ENCODE assay signal across 10 mouse cellular contexts in genomic region chr14:48198957-48199356, GRCm38 (mm10).
DNase-seq lines count a peak whose midpoint lies in the region; ATAC-seq and TF ChIP-seq lines count a peak whose summit lies in the region.
"Had no signal": no experiment of that assay in that cellular context is flagged by ENCODE, and none has a peak within 500 bp of the region (broad histone marks: within the 10 kb centered on the region; RNA-seq: fewer than 3 reads in every experiment).

No protein-coding gene starts in this region.

- TF ChIP-seq CTCF in stomach, postnatal 0 days (IDR thresholded peaks at IDR 0.05; ENCODE audit: low read depth) = no peak

- intact Hi-C loops in left cerebral cortex, postnatal 14 days (cut with DNase I) = no loop called here
- intact Hi-C loops in gastrocnemius, postnatal 36 days (cut with DNase I) = no loop called here

- WGBS in midbrain, embryonic 10.5 days = 66% methylated on average over 16 of the region's 16 CpGs
- 65% methylated on average over 16 of the region's 16 CpGs for WGBS in midbrain, embryonic 14.5 days
- WGBS in stomach, postnatal 0 days = 62% methylated on average over 16 of the region's 16 CpGs

- peak; percentile 25 for DNase-seq in embryo, embryonic 10 days (ENCODE audit: low spot score)
- DNase-seq in embryo, embryonic 11 days = no peak
- DNase-seq in midbrain, embryonic 10.5 days (ENCODE audit: low spot score) = no peak
- DNase-seq in midbrain, embryonic 14.5 days = no peak
- DNase-seq in cerebellum, postnatal 10 days = peak; percentile 50 to 65
- no peak for DNase-seq in stomach, postnatal 0 days (ENCODE audit: low spot score)
- DNase-seq in left cerebral cortex, postnatal 14 days (ENCODE audit: low spot score in 2 of 2) = no peak
- DNase-seq in gastrocnemius, postnatal 36 days = no peak
- DNase-seq: gastrocnemius, postnatal 10 days had no signal

- no peaks in the 10 kb centered on the region for H3K27me3 ChIP-seq in midbrain, embryonic 10.5 days (ENCODE audit: low read depth, poor library complexity, severe bottlenecking)
- H3K27me3 ChIP-seq in midbrain, embryonic 14.5 days (ENCODE audit: control insufficient read depth, insufficient read depth, low read length) = no peaks in the 10 kb centered on the region
- no peaks in the 10 kb centered on the region for H3K27me3 ChIP-seq in stomach, postnatal 0 days (ENCODE audit: control insufficient read depth, insufficient read depth, low read length)
- H3K27me3 ChIP-seq: limb, embryonic 13.5 days had no signal

- peaks cover 78% of the 10 kb centered on the region for H3K4me1 ChIP-seq in midbrain, embryonic 10.5 days
- peaks cover 36% of the 10 kb centered on the region for H3K4me1 ChIP-seq in midbrain, embryonic 14.5 days (ENCODE audit: control insufficient read depth, insufficient read depth, low read length)
- peaks cover 3% of the 10 kb centered on the region; the same call in 1 of the 2 replicates for H3K4me1 ChIP-seq in stomach, postnatal 0 days (replicated peaks; ENCODE audit: control insufficient read depth, insufficient read depth)

- no peak overlapping the region for H3K4me3 ChIP-seq in midbrain, embryonic 10.5 days
- no peak overlapping the region for H3K4me3 ChIP-seq in midbrain, embryonic 14.5 days (replicated peaks; ENCODE audit: low read depth, low read length)
- no peak overlapping the region for H3K4me3 ChIP-seq in stomach, postnatal 0 days (ENCODE audit: low read depth, low read length)
- H3K4me3 ChIP-seq: limb, embryonic 13.5 days had no signal

- no peaks in the 10 kb centered on the region; the same call in 1 of the 2 replicates for H3K36me3 ChIP-seq in midbrain, embryonic 10.5 days
- no peaks in the 10 kb centered on the region for H3K36me3 ChIP-seq in midbrain, embryonic 14.5 days (ENCODE audit: control insufficient read depth, insufficient read depth, low read length)
- no peaks in the 10 kb centered on the region for H3K36me3 ChIP-seq in stomach, postnatal 0 days (ENCODE audit: control insufficient read depth, insufficient read depth, low read length)
- H3K36me3 ChIP-seq: limb, embryonic 13.5 days had no signal

- peak overlapping the region; percentile 33; the same call in 1 of the 2 replicates for H3K27ac ChIP-seq in midbrain, embryonic 10.5 days (replicated peaks)
- no peak overlapping the region for H3K27ac ChIP-seq in midbrain, embryonic 14.5 days (replicated peaks; ENCODE audit: low read depth, low read length)
- 0 out of 2 replicates have a peak overlapping the region, but pooled peaks have one; percentile 13 for H3K27ac ChIP-seq in stomach, postnatal 0 days (replicated peaks)
- H3K27ac ChIP-seq: limb, embryonic 13.5 days had no signal

- ATAC-seq in midbrain, embryonic 14.5 days (ENCODE audit: low FRiP score, low TSS enrichment) = no peak
- ATAC-seq in stomach, postnatal 0 days (ENCODE audit: low FRiP score, low TSS enrichment) = no peak

- no peak overlapping the region for H3K4me2 ChIP-seq in midbrain, embryonic 14.5 days (ENCODE audit: low read length)
- H3K4me2 ChIP-seq in stomach, postnatal 0 days (replicated peaks; ENCODE audit: low read depth) = no peak overlapping the region
- H3K4me2 ChIP-seq: limb, embryonic 13.5 days had no signal

- H3K9me3 ChIP-seq in midbrain, embryonic 10.5 days (replicated peaks) = no peaks in the 10 kb centered on the region
- no peaks in the 10 kb centered on the region for H3K9me3 ChIP-seq in midbrain, embryonic 14.5 days (ENCODE audit: control insufficient read depth, low read length)
- no peaks in the 10 kb centered on the region for H3K9me3 ChIP-seq in stomach, postnatal 0 days (ENCODE audit: control insufficient read depth, low read length)
- H3K9me3 ChIP-seq: limb, embryonic 13.5 days had no signal

- H3K9ac ChIP-seq in midbrain, embryonic 14.5 days (replicated peaks; ENCODE audit: low read length) = no peak overlapping the region
- H3K9ac ChIP-seq in stomach, postnatal 0 days (ENCODE audit: low read length) = no peak overlapping the region
- H3K9ac ChIP-seq: limb, embryonic 13.5 days had no signal

- no peak for TF ChIP-seq EP300 in stomach, postnatal 0 days (optimal IDR thresholded peaks at IDR 0.05)

Comparison
In these comparisons a context has a peak if more than half of its experiments do, and no peak if none do; other contexts are left out.
1. DNase-seq: peak in embryo, embryonic 10 days (single experiment) and cerebellum, postnatal 10 days (2 of 2); none in embryo, embryonic 11 days (single experiment), midbrain, embryonic 10.5 days (single experiment), midbrain, embryonic 14.5 days (single experiment), stomach, postnatal 0 days (single experiment), left cerebral cortex, postnatal 14 days (0 of 2) and gastrocnemius, postnatal 36 days (0 of 2).